Mouse (Mus musculus): ENCODE measurements at regions not wholly inside any gene's neighbourhood (a gene's known extent, or its start where the extent isn't known, plus 50 kb on each side); places are given as distances from the start of the nearest gene placed in this dataset.

- TF ChIP-seq EP300 (IDR thresholded peaks at IDR 0.05; ENCODE audit: low read length), result no peak
- TF ChIP-seq MYC (IDR thresholded peaks at IDR 0.05; ENCODE audit: low read depth, low read length), result no peak
- TF ChIP-seq BHLHE40 (IDR thresholded peaks at IDR 0.05; ENCODE audit: low read depth, low read length), result no peak
Measured at GRCm38 (mm10) chr4:52739543-52740474, 74.6 kb upstream of the Olfr275 start.
